Mouse (Mus musculus) gastrocnemius, adult 2 months (tissue): Measurements from ENCODE around the gene Racgap1. TPM values are rescaled to one million over a fixed set of nuclear protein-coding genes. Genes with fewer than 3 reads are reported as not detected.
A peak's percentile ranks its signal among the peaks of the same experiment; 100 is the strongest.

Experiments used
- DNase-seq: peaks from one replicate; pipeline ENCODE4 v3.0.0; 2022
- H3K27ac ChIP-seq: fragments of 200-600 bp; 2 replicates; pipeline ENCODE4 v1.8.1; 2022; ENCODE audit warnings: mild to moderate bottlenecking
- H3K4me3 ChIP-seq: fragments of 200-600 bp; 2 replicates; pipeline ENCODE4 v1.8.1; 2022; ENCODE audit warnings: mild to moderate bottlenecking, moderate library complexity
- CTCF ChIP-seq: fragments of 200-600 bp; IDR thresholded peaks from 2 replicates; pipeline ENCODE4 v1.8.1; 2022; ENCODE audit warnings: antibody characterized with exemption, mild to moderate bottlenecking, moderate library complexity
- intact Hi-C: fragments of 180-260 bp; cut with DNase I; formaldehyde crosslinking; loops from one replicate; pipeline ENCODE4 v1.15.1; 2025
- long read RNA-seq, 2 experiments: library from polyadenylated mRNA; stranded (forward); transcript quantifications; one replicate each; pipeline ENCODE4 v2.0.0; 2021
- total RNA-seq, 2 experiments: library from RNA; stranded (reverse); gene quantifications; 2 replicates each; pipeline ENCODE4 v1.2.3; 2021

The Racgap1 gene
- under 1 TPM; 0.89 to 0.94 TPM for total RNA-seq
- long read RNA-seq, experiment 1, partial matches to known transcripts: 0 of 1 reads
- long read RNA-seq, experiment 1, other reads (novel, unspliced or antisense): 0 of 1 reads
- long read RNA-seq, experiment 2, partial matches to known transcripts: 0 of 3 reads
- long read RNA-seq, experiment 2, other reads (novel, unspliced or antisense): 0 of 3 reads

DNA sequence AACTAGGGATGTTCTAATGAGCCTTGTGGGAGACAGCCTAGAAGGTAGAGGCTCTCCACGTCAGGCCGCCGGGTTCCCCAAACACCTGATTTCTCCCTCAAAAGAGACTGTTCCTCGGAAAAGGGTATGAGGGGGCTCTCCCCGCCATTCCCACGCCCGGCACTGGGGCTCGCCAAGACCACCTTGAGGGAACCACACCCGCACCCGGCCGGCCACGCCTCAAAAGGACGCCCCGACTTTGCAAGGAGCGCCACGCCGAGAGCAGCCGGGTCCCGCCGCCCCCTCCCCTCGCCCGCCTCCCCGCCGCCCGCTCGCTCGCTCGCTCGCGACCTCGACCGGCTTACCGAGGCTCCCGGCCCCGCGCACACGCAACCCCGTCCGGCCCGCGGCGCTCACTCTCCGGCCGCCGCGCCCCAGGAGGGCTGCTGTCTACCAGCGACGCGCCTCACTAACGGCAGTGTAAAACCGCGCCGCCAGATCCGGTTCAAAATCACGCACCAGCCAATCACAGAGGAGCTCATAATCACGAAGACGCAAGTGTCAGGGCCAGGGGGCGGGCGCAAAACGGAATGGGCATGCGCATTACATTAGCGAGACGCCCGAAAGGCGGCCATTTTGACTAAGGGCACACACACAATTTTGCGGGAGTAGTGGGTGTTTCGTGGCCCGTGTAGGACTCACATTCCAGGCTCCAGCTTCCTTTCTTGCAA is at the start of gene Racgap1:
Gene Racgap1, minus strand, starts transcription at position 494 of the 710 bp plus-strand sequence.
- intact Hi-C loops: no loop called here
- TF ChIP-seq CTCF: no peak
- peak within 1 kb of the TSS; percentile 91 for H3K4me3 ChIP-seq
- peak within 1 kb of the TSS; percentile 54 for H3K27ac ChIP-seq
- DNase-seq: peak; percentile 97

DNA sequence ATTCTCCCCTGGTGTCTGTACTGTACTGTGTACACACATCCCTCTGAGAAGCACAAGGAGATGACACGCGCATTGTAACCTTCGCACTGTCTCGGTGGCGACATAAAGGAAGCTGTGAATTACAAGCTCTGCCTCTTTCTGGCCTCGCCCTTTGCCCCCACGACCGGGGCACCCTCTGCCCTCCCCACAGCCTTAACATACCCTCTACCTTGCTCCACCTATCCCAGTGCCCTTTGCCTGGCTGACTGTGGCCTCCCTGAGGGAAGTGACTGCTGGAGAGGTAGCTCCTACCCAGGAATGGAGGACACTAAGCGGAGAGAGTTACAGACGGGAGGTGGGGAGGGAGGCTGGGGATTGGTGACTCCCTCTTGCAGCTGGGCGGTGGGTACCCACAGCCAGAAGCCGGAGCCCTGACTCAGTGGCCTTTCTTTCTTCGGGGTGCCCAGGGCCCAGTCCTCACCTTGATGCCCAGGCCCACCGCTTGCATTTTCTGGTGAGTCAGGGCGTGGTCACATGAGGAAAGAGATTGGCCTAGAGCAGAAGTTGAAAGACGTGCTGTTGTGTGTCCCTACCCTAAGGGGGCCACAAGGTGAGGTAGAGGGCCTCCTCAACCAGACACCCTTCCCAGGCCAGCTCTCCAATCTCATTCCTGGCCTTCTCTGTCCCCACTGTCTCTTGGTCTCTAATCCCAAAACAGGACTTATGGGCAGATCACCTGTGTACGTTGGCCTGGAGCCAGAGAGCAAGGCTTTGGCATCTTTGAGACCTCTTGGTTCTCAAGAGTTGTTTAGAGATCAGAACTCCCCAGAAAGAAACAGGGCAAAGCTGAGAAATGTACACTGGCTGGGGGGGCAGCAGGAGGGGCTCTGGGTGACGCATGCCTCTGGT is 49.0 kb upstream of the Racgap1 start:
- no peak for DNase-seq
- Histone ChIP-seq H3K27ac (no peak overlapping the region), H3K4me3 (no peak overlapping the region)
- intact Hi-C loops: no loop called here
- TF ChIP-seq CTCF: no peak

DNA sequence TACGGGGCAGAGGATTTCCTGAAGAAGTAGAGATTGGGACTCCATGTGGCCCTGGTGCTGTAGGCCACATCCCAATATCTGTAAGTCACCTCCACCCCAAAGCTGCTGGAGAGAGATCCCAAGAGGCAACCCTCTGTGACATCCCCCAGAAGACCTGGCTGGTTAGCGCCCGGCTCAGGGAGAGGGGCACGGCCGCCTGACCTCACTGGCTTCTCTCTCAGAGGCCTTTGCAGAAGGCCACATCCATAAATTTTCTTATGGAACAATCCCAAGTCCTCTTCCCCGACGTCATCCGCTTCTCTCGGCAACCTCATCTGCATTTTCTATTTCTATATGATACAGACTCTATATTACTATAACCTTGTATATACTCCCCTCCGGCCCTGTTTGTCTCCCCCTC is 48.3 kb upstream of the Racgap1 start:
- intact Hi-C loops: no loop called here
- no peak overlapping the region for H3K4me3 ChIP-seq
- DNase-seq: no peak
- H3K27ac ChIP-seq: no peak overlapping the region
- no peak for TF ChIP-seq CTCF

DNA sequence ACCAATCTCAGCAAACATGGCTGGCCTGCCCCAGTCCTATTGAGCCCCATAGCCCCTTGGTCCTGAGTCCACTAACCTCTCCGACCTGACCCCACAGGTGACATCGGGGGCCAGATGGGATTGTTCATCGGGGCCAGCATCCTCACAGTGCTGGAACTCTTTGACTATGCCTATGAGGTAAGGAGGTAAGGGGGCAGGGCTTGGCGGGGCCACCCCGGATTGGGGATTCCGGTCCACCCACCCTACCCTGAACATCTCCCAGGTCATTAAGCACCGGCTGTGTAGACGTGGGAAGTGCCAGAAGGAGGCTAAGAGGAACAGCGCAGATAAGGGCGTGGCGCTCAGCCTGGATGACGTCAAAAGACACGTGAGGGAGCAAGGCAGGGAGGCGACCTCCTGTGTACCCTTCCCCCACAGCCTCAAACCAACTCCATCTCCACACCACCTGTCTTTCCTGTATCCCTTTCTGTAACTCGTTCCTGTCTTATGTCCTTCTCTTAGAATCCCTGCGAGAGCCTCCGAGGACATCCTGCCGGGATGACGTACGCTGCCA is 47.2 kb upstream of the Racgap1 start:
- Histone ChIP-seq H3K4me3 (no peak overlapping the region), H3K27ac (no peak overlapping the region)
- intact Hi-C loops: no loop called here
- DNase-seq: no peak
- TF ChIP-seq CTCF: no peak

DNA sequence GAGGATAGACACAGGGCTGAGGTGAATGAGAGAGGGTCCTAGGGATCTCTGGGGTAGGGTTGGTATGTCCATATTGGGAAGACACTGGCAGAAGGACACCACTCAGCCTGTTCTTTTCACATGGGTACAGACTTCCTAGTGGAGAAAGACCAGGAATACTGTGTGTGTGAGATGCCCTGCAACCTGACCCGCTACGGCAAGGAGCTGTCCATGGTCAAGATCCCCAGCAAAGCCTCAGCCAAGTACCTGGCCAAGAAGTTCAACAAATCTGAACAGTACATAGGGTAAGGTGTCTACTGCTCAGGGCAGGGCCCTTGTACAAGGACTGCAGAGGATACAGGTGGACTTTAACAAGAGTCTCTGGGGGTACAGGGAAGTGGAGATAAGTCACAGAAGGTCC is 45.9 kb upstream of the Racgap1 start:
- H3K27ac ChIP-seq: no peak overlapping the region
- DNase-seq: no peak
- no peak overlapping the region for H3K4me3 ChIP-seq
- intact Hi-C loops: no loop called here
- TF ChIP-seq CTCF: no peak

DNA sequence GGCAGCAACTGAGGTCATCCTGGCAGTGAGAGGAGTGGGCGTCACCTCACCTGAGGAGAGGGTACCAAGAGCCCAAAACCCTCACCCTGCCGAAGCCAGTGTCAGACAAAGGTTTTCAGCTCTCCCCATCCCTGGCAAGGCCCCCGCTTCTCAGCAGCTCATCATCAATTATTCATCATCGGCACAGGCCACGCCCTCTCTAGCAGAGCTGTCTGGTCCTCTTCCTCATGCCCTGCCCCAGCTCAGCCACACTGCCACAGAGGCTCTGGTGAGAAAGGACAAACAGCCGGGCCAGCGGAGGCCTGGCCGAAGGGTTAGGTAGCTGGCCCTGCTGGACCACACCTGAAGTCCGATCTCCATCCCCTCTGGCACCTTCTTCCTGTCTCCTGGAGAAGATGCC is 40.5 kb upstream of the Racgap1 start:
- H3K4me3 ChIP-seq: no peak overlapping the region
- TF ChIP-seq CTCF: no peak
- no peak for DNase-seq
- intact Hi-C loops: no loop called here
- H3K27ac ChIP-seq: no peak overlapping the region

DNA sequence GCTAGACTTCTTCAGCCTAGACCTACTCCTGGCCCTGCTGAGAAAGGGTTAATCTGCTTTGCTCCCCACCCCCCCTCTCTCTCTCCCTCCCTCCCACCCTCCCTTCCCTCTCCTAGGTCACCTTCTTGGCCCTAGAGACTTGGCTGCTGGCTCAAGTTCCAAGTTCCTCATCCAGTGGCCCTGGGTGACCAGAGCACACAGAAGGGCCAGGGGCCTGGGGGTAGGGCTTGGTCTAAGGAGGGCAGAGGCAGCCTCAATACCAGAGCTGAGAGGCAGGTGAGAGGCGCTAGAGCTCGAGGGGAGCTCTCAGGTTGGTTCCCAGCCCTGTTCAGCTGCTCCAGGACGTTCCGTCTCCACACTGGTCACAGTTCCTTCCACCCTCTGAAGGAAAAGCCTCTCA is 39.5 kb upstream of the Racgap1 start:
- no peak for TF ChIP-seq CTCF
- no peak for DNase-seq
- no peak overlapping the region for H3K27ac ChIP-seq
- intact Hi-C loops: no loop called here
- no peak overlapping the region for H3K4me3 ChIP-seq

DNA sequence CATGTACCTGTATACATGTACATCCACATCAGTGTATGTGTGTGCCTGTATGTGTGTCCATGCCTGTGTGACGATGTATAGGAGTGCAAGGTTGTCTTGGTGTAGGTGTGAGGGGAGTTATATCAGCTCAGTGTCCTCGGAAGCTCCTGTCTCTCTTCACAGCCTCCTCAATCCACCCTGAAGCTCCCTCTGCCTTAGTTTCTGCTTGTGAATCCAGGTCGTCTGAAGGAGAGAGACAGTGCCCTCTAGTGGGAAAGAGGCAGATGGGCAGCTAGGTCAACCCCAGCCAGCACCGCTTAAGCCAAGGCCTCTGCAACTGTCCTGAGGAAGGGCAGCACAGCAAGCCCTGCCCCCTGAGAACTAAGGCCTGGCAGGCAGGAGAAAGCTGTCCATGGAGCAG is 37.3 kb upstream of the Racgap1 start:
- Histone ChIP-seq H3K27ac (no peak overlapping the region), H3K4me3 (no peak overlapping the region)
- peak; percentile 92 for TF ChIP-seq CTCF
- peak; percentile 58 for DNase-seq
- intact Hi-C loops: loop anchor here (1.0 kb wide), 1 partner anchor 92 kb away; no protein-coding TSS in a partner anchor

DNA sequence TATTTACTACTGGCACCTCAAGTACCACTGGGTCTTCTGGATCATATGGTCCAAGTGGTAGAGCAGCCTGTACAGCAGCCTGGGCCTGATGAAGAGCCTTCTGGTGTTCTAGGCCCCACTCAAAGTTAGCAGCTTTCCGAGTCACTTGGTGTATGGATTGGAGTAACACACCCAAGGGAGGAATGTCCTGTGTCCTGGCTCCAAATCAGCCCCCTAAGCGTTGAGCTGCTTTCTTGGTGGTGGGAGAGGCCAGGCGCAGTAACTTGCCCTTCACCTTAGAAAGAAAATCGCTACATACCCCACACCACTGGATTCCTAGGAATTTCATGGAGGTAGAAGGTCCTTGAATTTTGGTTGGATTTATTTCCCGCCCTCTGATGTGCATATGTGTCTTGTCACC is 32.7 kb upstream of the Racgap1 start:
- intact Hi-C loops: no loop called here
- H3K27ac ChIP-seq: no peak overlapping the region
- no peak overlapping the region for H3K4me3 ChIP-seq
- TF ChIP-seq CTCF: no peak
- DNase-seq: no peak

DNA sequence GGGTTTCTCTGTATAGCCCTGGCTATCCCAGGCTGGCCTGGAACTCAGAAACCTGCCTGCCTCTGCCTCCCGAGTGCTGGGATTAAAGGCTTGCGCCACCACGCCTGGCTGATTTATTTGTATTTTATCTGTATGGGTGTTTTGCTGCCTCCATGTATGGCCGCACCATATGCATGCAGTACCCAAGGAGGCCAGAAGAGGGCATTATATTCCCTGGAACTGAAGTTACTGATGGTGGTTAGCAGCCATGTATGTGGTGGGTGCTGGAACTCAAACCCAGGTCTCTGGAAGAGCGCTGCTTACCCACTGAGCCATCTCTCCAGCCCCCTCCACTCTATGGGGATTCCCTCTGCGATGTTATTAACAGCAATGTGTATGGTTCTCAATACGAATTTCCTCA is 31.4 kb upstream of the Racgap1 start:
- no peak for DNase-seq
- Histone ChIP-seq H3K27ac (no peak overlapping the region), H3K4me3 (no peak overlapping the region)
- intact Hi-C loops: no loop called here
- TF ChIP-seq CTCF: peak; percentile 46

DNA sequence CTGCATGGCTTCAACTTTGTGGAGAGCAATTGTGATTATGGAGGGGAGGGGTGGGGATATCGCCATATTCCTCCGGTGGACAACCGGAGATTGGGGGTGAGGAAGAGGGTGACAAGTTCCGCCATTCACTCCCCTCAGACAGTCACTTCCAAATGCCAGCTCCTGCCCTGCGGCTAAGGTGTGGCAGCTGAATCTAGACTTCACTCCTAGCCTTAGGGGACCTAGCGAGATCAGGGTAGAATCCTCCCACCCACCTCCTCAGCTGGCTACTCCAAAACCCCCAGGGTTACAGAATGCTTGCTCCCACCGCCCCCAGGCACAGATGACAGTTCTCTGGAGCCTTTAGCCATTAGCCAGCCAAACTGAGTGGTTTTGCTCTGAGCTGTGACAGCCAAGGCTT is 27.6 kb upstream of the Racgap1 start:
- DNase-seq: no peak
- no peak for TF ChIP-seq CTCF
- intact Hi-C loops: no loop called here
- H3K27ac ChIP-seq: no peak overlapping the region
- no peak overlapping the region for H3K4me3 ChIP-seq

DNA sequence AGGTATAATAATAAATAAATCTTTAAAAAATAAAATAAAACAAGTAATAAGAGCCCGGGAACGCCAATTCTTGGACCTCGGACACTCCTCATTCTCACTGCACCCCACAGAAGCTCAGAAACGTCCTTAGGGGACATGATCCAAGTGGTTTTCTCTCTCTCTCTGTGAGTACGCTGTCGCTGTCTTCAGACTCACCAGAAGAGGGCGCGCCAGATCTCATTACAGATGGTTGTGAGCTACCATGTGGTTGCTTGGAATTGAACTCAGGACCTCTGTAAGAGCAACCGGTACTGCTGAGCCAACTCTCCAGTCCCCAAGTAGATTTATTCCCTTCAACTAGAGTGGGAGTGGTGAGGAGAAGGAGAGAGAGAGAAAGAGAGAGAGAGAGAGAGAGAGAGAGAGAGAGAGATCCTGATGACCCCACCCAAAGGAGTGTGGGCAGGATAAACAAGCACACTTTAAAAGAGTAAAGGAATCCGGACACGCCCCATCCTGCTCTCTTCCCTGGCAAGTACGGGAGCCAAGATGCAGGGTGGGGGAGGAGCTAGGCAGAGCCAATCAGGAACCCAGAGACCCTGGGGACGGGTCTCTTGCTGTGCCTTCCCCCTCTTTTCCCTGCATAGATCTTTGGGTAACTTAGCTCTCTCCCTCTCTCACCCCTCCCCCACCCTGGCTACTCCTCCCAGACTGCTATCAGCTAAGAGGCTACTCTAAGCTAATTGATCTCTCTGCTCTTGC is 26.8 kb upstream of the Racgap1 start:
- no peak overlapping the region for H3K27ac ChIP-seq
- DNase-seq: peak; percentile 51
- intact Hi-C loops: no loop called here
- TF ChIP-seq CTCF: peak; percentile 60
- H3K4me3 ChIP-seq: no peak overlapping the region
